Mouse (Mus musculus): ENCODE measurements at regions not wholly inside any gene's neighbourhood (a gene's known extent, or its start where the extent isn't known, plus 50 kb on each side); places are given as distances from the start of the nearest gene placed in this dataset.

- TF ChIP-seq CTCF (IDR thresholded peaks at IDR 0.05; ENCODE audit: borderline replicate concordance, insufficient read depth, low read depth, low read length) = no peak
- no peak for TF ChIP-seq POLR2A (IDR thresholded peaks at IDR 0.05; ENCODE audit: borderline replicate concordance, insufficient read depth, low read length)
Observed at GRCm38 (mm10) chr13:39309758-39310157, 349.1 kb upstream of the Slc35b3 start.
